Mouse (Mus musculus) limb, embryonic 14.5 days (tissue): ENCODE data around the gene Ntn1. TPM values are rescaled to one million over a fixed set of nuclear protein-coding genes. Genes with fewer than 3 reads are reported as not detected.

Experiments used
- ATAC-seq: fragments of 200-750 bp; cut with Nextera tagmentation; 2 replicates; pipeline ENCODE4 v1.8.0; 2017; ENCODE audit warnings: low read depth, moderate number of reproducible peaks, moderate TSS enrichment; ENCODE audit not compliant: low FRiP score
- DNase-seq: peaks from one replicate; pipeline ENCODE4 v3.0.0-alpha.2; 2015; ENCODE audit warnings: low spot score
- H3K27ac ChIP-seq: fragments of 300-500 bp; sonication (generic); replicated peaks from 2 replicates; pipeline ENCODE4 v1.5.1; 2014; ENCODE audit warnings: low read depth, mild to moderate bottlenecking, low read length, moderate library complexity, mixed read lengths
- H3K27me3 ChIP-seq: fragments of 300-500 bp; sonication (generic); 2 replicates; pipeline ENCODE4 v1.6.1; 2014; ENCODE audit warnings: low read length, mixed read lengths; ENCODE audit not compliant: control insufficient read depth, insufficient read depth
- H3K36me3 ChIP-seq: fragments of 300-500 bp; sonication (generic); 2 replicates; pipeline ENCODE4 v1.6.1; 2014; ENCODE audit warnings: mild to moderate bottlenecking, low read length, moderate library complexity, mixed read lengths; ENCODE audit not compliant: control insufficient read depth, insufficient read depth
- H3K4me1 ChIP-seq: fragments of 300-500 bp; sonication (generic); 2 replicates; pipeline ENCODE4 v1.6.1; 2014; ENCODE audit warnings: antibody characterized with exemption, low read length, mixed read lengths; ENCODE audit not compliant: control insufficient read depth, insufficient read depth
- H3K4me2 ChIP-seq: fragments of 300-500 bp; sonication (generic); replicated peaks from 2 replicates; pipeline ENCODE4 v1.6.1; 2014; ENCODE audit warnings: low read depth, mild to moderate bottlenecking, low read length, moderate library complexity; ENCODE audit not compliant: severe bottlenecking
- H3K4me3 ChIP-seq: fragments of 300-500 bp; sonication (generic); replicated peaks from 2 replicates; pipeline ENCODE4 v1.5.1; 2014; ENCODE audit warnings: low read length
- H3K9ac ChIP-seq: fragments of 300-500 bp; sonication (generic); 2 replicates; pipeline ENCODE4 v1.6.1; 2014; ENCODE audit warnings: mild to moderate bottlenecking, low read depth, low read length, moderate library complexity; ENCODE audit not compliant: severe bottlenecking
- H3K9me3 ChIP-seq: fragments of 300-500 bp; sonication (generic); 2 replicates; pipeline ENCODE4 v1.6.1; 2016; ENCODE audit warnings: low read length; ENCODE audit not compliant: control insufficient read depth
- POLR2A ChIP-seq: fragments of 200-500 bp; IDR thresholded peaks from 2 replicates; pipeline ENCODE4 v1.8.0; 2012; ENCODE audit warnings: inconsistent platforms, mild to moderate bottlenecking, moderate library complexity, borderline replicate concordance; ENCODE audit not compliant: insufficient read depth, insufficient read length; ENCODE audit errors: extremely low read depth
- WGBS: fragments of 180-500 bp; shearing (Covaris S2); extraction: QIAGEN DNeasy Blood & Tissue Kit; methylation state at CpG from one replicate; pipeline ENCODE4 v1.1.7; 2014; 5-methylcytosine and 5-hydroxymethylcytosine counted together
- polyA plus RNA-seq, 2 experiments: library from polyadenylated mRNA; depleted of rRNA in 1 of 2; stranded (reverse) in 1 of 2; unstranded in 1 of 2; fragments of >200 nt; fragmentation: Nextera tagmentation in 1 of 2; extraction: Ambion mirVana in 1 of 2; gene quantifications; 2 replicates each; pipeline versions ENCODE4 v1.2.1 to v1.2.3; 2012 to 2014

The Ntn1 gene
- polyA plus RNA-seq, 2 experiments, result 4.7 to 18.5 TPM

DNA sequence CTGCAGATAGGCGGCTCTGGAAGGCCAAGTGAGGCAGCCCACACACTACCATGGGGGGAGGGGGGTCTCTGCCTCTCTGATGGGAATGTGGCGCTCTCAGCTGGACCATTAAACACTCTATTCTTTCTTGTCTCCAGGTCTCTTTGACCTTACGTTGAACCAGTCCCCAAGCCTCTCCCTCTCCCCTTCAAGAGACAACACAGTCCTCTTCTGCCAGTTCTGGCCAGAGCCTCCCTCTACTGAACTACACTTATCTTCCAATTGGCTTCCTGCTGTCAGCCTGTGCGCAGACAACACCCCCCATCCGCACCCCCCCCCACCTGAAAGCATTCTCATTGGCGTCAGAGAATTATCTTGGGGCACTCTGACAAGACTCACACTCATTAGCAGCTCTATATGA is 48.4 kb downstream of the Ntn1 start:
- ATAC-seq (no peak), DNase-seq (no peak)
- Histone ChIP-seq H3K27me3 (no peaks in the 10 kb centered on the region), H3K27ac (no peak overlapping the region), H3K9ac (no peak overlapping the region), H3K4me3 (no peak overlapping the region), H3K36me3 (no peaks in the 10 kb centered on the region), H3K9me3 (no peaks in the 10 kb centered on the region), H3K4me2 (no peak overlapping the region), H3K4me1 (no peaks in the 10 kb centered on the region)
- WGBS, result 74% methylated on average over 6 of the region's 6 CpGs
- TF ChIP-seq POLR2A, result no peak

GRCm38 (mm10) chr11:68348851-68349250 is 51.8 kb downstream of the Ntn1 start:
- Histone ChIP-seq H3K4me3 (no peak overlapping the region), H3K4me2 (no peak overlapping the region), H3K9ac (no peak overlapping the region), H3K4me1 (no peaks in the 10 kb centered on the region), H3K27me3 (no peaks in the 10 kb centered on the region), H3K27ac (no peak overlapping the region), H3K9me3 (no peaks in the 10 kb centered on the region), H3K36me3 (no peaks in the 10 kb centered on the region)
- ATAC-seq, result no peak
- no peak for TF ChIP-seq POLR2A
- WGBS, result 88% methylated on average over 12 of the region's 12 CpGs
- DNase-seq, result no peak

GRCm38 (mm10) chr11:68348083-68348482 is 52.5 kb downstream of the Ntn1 start:
- DNase-seq, result no peak
- Histone ChIP-seq H3K27me3 (no peaks in the 10 kb centered on the region), H3K4me1 (no peaks in the 10 kb centered on the region), H3K27ac (no peak overlapping the region), H3K9ac (no peak overlapping the region), H3K4me3 (no peak overlapping the region), H3K4me2 (no peak overlapping the region), H3K9me3 (no peaks in the 10 kb centered on the region), H3K36me3 (no peaks in the 10 kb centered on the region)
- TF ChIP-seq POLR2A, result no peak
- 40% methylated on average over 6 of the region's 6 CpGs for WGBS
- no peak for ATAC-seq

DNA sequence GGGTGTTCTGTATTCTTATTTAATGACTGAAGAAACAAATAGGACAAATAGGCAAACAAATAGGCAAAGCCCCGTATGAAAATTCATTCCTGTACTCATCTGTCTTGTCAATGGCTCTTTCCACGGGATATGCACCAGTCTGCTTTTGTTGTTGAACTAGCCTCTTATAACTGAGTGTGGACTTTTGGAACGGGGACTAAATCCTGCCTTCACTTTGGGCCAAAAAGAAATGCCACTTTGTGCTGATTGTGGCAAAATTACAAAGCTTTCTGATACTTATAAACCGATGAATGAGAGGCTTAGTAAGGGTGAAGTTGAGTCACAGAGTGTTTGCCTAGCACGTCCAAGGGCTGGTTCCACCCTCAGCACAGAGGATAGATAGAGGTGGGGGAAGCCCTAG is 53.1 kb downstream of the Ntn1 start:
- no peak overlapping the region for H3K4me3 ChIP-seq
- H3K36me3 ChIP-seq, result no peaks in the 10 kb centered on the region
- H3K4me2 ChIP-seq, result no peak overlapping the region
- 82% methylated on average over 5 of the region's 5 CpGs for WGBS
- TF ChIP-seq POLR2A, result no peak
- no peaks in the 10 kb centered on the region for H3K4me1 ChIP-seq
- H3K9me3 ChIP-seq, result no peaks in the 10 kb centered on the region
- ATAC-seq, result no peak
- no peaks in the 10 kb centered on the region for H3K27me3 ChIP-seq
- H3K27ac ChIP-seq, result no peak overlapping the region
- no peak for DNase-seq
- H3K9ac ChIP-seq, result no peak overlapping the region

- 94% methylated on average over 5 of the region's 5 CpGs for WGBS
These were observed 54.5 kb downstream of the Ntn1 start for GRCm38 (mm10) chr11:68346099-68346498.

GRCm38 (mm10) chr11:68344221-68344620 is 56.4 kb downstream of the Ntn1 start:
- no peak for DNase-seq
- ATAC-seq, result no peak
- Histone ChIP-seq H3K27me3 (no peaks in the 10 kb centered on the region), H3K9me3 (no peaks in the 10 kb centered on the region), H3K4me1 (peaks cover 11% of the 10 kb centered on the region; the same call in 1 of the 2 replicates), H3K4me3 (no peak overlapping the region), H3K27ac (no peak overlapping the region), H3K36me3 (no peaks in the 10 kb centered on the region), H3K9ac (no peak overlapping the region), H3K4me2 (no peak overlapping the region)
- no peak for TF ChIP-seq POLR2A
- WGBS, result 58% methylated on average over 9 of the region's 9 CpGs

More at GRCm38 (mm10) chr11:68346099-68346498, 54.5 kb downstream of the Ntn1 start:
- no peak overlapping the region for H3K4me3 ChIP-seq
- H3K9ac ChIP-seq, result no peak overlapping the region
- peaks cover 11% of the 10 kb centered on the region; the same call in 1 of the 2 replicates for H3K4me1 ChIP-seq
- H3K4me2 ChIP-seq, result no peak overlapping the region
- H3K9me3 ChIP-seq, result no peaks in the 10 kb centered on the region
- no peak overlapping the region for H3K27ac ChIP-seq
- no peaks in the 10 kb centered on the region for H3K36me3 ChIP-seq
- H3K27me3 ChIP-seq, result no peaks in the 10 kb centered on the region
- DNase-seq, result no peak
- TF ChIP-seq POLR2A, result no peak
- ATAC-seq, result no peak
